Mouse (Mus musculus) intestine, postnatal 0 days (tissue): ENCODE results near the gene Tpst2. TPM values are rescaled to one million over a fixed set of nuclear protein-coding genes. Genes with fewer than 3 reads are reported as not detected.
A peak's percentile ranks its signal among the peaks of the same experiment; 100 is the strongest.

Source experiments
- ATAC-seq: fragments of 200-750 bp; cut with Nextera tagmentation; 2 replicates; pipeline ENCODE4 v1.8.0; 2017; ENCODE audit warnings: mild to moderate bottlenecking, moderate TSS enrichment, moderate library complexity
- H3K27ac ChIP-seq: fragments of 300-500 bp; sonication (generic); 2 replicates; pipeline ENCODE4 v1.5.1; 2014; ENCODE audit warnings: mild to moderate bottlenecking, low read depth, low read length, moderate library complexity
- H3K27me3 ChIP-seq: fragments of 300-500 bp; sonication (generic); replicated peaks from 2 replicates; pipeline ENCODE4 v1.6.1; 2014; ENCODE audit warnings: low read length, mixed read lengths; ENCODE audit not compliant: control insufficient read depth, insufficient read depth
- H3K36me3 ChIP-seq: fragments of 300-500 bp; sonication (generic); 2 replicates; pipeline ENCODE4 v1.6.1; 2014; ENCODE audit warnings: mild to moderate bottlenecking, moderate library complexity; ENCODE audit not compliant: control insufficient read depth, insufficient read depth
- H3K4me1 ChIP-seq: fragments of 300-500 bp; sonication (generic); replicated peaks from 2 replicates; pipeline ENCODE4 v1.6.1; 2014; ENCODE audit warnings: antibody characterized with exemption, low read length, mixed read lengths; ENCODE audit not compliant: control insufficient read depth, insufficient read depth
- H3K4me2 ChIP-seq: fragments of 300-500 bp; sonication (generic); replicated peaks from 2 replicates; pipeline ENCODE4 v1.6.1; 2014; ENCODE audit warnings: low read depth, mild to moderate bottlenecking, moderate library complexity
- H3K4me3 ChIP-seq: fragments of 300-500 bp; sonication (generic); 2 replicates; pipeline ENCODE4 v1.5.1; 2014; ENCODE audit warnings: low read depth, low read length
- H3K9ac ChIP-seq: fragments of 300-500 bp; sonication (generic); 2 replicates; pipeline ENCODE4 v1.6.1; 2014; ENCODE audit warnings: mild to moderate bottlenecking, low read depth, low read length
- H3K9me3 ChIP-seq: fragments of 300-500 bp; sonication (generic); 2 replicates; pipeline ENCODE4 v1.6.1; 2016; ENCODE audit warnings: mixed run types; ENCODE audit not compliant: control insufficient read depth
- CTCF ChIP-seq: sonication (generic); IDR thresholded peaks from 2 replicates; pipeline ENCODE4 v1.5.1; 2016; ENCODE audit warnings: low read depth, mild to moderate bottlenecking, control low read depth, antibody characterized with exemption, moderate library complexity
- WGBS: fragments of 180-500 bp; shearing (Covaris S2); extraction: QIAGEN DNeasy Blood & Tissue Kit; methylation state at CpG from one replicate; pipeline ENCODE4 v1.1.7; 2014; 5-methylcytosine and 5-hydroxymethylcytosine counted together
- polyA plus RNA-seq: library from polyadenylated mRNA; unstranded; fragments of >200 nt; fragmentation: Nextera tagmentation; extraction: Ambion mirVana; gene quantifications from 2 replicates; pipeline ENCODE4 v1.2.1, GENCODE M21; 2015

Tpst2 gene
- polyA plus RNA-seq, 1 experiment from 2014 or later = 45.3 TPM

DNA sequence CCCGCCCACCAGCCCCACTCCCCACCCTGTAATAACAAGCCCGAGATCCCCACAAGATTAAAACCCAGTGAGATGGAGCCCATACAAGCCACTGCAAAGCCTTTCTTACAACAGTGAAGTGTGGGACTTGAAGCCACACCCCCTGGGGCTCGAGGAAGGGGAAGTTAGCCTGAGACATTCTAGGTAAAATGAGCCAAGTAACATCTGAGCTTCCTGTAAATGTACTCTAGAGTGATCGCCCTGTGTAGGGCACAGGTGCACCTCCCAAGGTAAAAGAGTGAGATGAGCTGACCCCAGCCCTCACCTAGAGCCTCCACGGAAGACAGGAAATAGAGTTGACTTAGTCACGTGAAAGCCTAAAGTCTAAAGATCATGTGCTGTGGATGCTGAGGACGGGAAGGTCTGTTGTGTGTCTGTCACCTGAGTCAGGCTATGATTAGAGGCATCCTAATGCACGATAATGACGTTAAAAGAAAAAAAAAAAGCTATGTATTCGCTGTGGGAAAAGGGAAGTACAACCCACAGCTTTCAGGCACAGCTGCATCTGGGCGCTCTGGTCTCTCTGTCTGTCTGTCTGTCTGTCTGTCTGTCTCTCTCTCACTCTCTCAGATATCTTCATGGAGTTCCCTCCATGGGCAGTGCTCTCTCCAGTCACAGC, 10.6 kb downstream of the Tpst2 start:
- H3K27ac ChIP-seq = peak overlapping the region; percentile 80
- H3K4me2 ChIP-seq = peak overlapping the region; percentile 30; the same call in 1 of the 2 replicates
- peak; percentile 74 for ATAC-seq
- H3K27me3 ChIP-seq = no peaks in the 10 kb centered on the region
- H3K4me1 ChIP-seq = peaks cover 3% of the 10 kb centered on the region; the same call in 1 of the 2 replicates
- peak overlapping the region; percentile 26; the same call in 1 of the 2 replicates for H3K9ac ChIP-seq
- 35% methylated on average over 11 of the region's 11 CpGs for WGBS
- H3K9me3 ChIP-seq = no peaks in the 10 kb centered on the region
- TF ChIP-seq CTCF = no peak
- no peaks in the 10 kb centered on the region for H3K36me3 ChIP-seq
- H3K4me3 ChIP-seq = no peak overlapping the region

DNA sequence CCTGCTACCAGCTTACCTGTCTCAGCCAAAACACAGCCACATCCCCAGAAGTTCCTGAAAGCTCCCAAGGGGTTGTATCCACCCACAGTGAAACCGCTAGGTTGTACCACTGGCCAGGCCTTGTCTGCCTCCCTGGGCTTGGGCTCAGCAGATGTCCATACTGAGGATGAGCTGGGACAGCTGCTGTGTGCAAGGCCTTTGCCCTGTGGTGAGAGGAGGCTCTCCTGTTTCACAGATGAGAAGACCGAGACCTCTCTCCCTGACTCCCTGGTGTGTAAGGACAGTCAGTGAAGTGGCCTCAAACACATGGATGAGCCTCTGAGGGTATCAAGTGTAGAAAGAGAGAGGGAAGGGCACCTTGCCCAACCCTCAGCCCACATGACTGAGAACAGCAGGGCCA, 11.2 kb downstream of the Tpst2 start:
- H3K36me3 ChIP-seq = no peaks in the 10 kb centered on the region
- ATAC-seq = no peak
- TF ChIP-seq CTCF = no peak
- H3K27ac ChIP-seq = peak overlapping the region; percentile 80
- H3K27me3 ChIP-seq = no peaks in the 10 kb centered on the region
- peak overlapping the region; percentile 4; the same call in 1 of the 2 replicates for H3K4me2 ChIP-seq
- peaks cover 3% of the 10 kb centered on the region; the same call in 1 of the 2 replicates for H3K4me1 ChIP-seq
- no peaks in the 10 kb centered on the region for H3K9me3 ChIP-seq
- H3K9ac ChIP-seq = no peak overlapping the region
- WGBS = 81% methylated on average over 2 of the region's 2 CpGs
- no peak overlapping the region for H3K4me3 ChIP-seq

DNA sequence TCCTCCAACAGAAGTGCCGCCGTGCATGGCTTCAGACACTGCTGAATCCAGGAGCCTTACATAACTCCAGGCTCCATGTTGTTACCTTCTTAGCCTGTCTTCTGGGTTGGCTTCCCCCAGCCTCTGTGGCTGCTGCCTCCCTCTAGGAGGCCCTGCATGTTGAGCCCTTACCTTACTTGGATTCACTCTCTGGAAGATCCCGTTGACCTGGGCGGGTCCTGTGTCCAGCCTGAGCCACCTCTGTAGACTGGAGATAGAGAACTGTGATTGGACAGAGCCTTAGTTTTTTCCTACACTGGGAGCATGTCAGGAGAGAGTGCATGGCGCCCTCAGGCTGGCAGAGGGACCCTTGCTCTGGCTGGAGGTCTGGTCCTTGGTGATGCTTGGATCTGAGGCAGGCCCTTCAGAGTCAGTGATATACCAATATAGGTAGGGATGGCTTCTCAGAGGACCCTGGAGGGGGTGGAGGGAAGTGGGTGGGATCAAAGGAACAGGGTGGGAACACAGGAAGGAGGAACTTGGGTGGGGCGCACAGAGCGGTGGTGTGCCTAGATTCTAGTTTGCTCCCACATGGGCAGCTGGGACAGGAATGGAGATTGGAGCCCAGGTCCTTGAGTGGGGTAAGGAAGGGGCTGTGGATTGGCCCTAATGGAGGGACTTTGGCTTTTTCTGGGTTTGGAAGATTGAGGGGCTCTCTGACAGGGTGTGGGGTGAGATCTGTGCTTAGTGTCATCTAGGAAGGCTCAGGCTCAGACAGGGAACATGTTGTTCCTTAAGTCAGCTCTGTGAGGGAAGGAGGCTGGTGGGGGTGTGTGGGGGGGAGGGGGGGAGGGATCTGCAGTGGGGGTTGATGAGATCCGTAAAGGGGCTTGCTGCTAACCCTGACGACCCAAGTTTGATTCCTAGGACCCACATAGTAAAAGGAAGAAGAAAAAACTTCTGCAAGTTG, 12.0 kb downstream of the Tpst2 start:
- no peak for TF ChIP-seq CTCF
- H3K27ac ChIP-seq = peak overlapping the region; percentile 80
- 0 out of 2 replicates have a peak overlapping the region, but pooled peaks have one; percentile 9 for H3K4me2 ChIP-seq
- no peak overlapping the region for H3K9ac ChIP-seq
- H3K9me3 ChIP-seq = no peaks in the 10 kb centered on the region
- peaks cover 3% of the 10 kb centered on the region; the same call in 1 of the 2 replicates for H3K4me1 ChIP-seq
- H3K36me3 ChIP-seq = no peaks in the 10 kb centered on the region
- H3K27me3 ChIP-seq = no peaks in the 10 kb centered on the region
- no peak for ATAC-seq
- no peak overlapping the region for H3K4me3 ChIP-seq
- WGBS = 66% methylated on average over 9 of the region's 9 CpGs

DNA sequence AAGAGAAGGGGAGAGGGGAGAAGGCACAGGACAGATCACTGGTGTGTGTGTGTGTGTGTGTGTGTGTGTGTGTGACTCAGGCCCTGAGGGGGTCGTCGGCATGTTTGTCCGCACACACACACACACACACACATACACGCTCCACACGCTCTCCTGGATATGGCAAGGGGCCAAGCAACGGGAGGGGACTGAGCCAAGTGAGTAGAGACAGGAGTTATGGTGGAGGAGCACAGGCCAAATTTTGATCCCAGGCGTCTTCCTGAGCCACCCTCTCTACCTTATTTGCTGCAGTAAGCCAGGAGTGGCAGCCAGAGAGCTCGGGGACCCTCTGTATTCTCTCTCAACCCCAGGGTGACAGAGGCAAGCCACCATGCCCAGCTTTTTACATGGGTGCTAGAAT, 12.7 kb downstream of the Tpst2 start:
- H3K27ac ChIP-seq = no peak overlapping the region
- H3K4me1 ChIP-seq = peaks cover 3% of the 10 kb centered on the region
- ATAC-seq = no peak
- no peak overlapping the region for H3K4me2 ChIP-seq
- no peaks in the 10 kb centered on the region for H3K36me3 ChIP-seq
- no peaks in the 10 kb centered on the region for H3K27me3 ChIP-seq
- no peaks in the 10 kb centered on the region for H3K9me3 ChIP-seq
- no peak for TF ChIP-seq CTCF
- H3K4me3 ChIP-seq = no peak overlapping the region
- H3K9ac ChIP-seq = no peak overlapping the region
- 50% methylated on average over 8 of the region's 8 CpGs for WGBS

DNA sequence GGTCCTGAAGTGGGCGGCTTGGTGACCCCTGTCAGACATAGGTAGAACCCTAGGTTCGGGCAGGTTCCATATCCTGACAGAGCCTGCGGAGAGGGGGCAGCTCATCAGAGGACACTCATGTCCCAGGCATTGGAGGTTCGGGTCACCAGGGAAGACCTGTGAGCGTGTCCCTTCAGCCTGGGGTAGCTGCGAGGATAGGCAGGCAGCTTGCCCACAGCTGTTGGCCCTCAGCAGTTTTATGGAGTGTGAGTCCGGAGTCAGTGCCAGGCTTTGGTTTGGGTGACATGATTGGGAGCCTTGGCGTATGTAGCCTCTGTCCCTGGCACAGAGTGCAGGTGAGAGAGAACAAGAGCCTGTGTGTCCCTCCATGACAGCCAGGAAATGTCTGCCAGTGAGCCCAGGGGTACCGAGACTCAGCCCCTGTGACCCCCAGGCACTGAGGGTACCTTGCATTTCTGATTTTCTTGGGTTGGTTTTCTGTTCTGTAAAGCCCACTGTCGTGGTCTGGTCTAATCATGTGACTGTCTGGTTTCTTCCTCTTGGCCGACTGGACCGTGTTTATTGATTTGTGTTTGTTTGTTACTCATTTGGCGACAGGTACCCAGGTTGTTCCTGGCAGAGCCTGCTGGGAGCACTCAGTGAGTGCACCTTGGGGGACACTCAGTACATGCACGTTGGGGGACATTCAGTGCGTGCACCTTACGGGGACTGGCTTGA, 13.5 kb downstream of the Tpst2 start:
- no peak for ATAC-seq
- 80% methylated on average over 16 of the region's 16 CpGs for WGBS

DNA sequence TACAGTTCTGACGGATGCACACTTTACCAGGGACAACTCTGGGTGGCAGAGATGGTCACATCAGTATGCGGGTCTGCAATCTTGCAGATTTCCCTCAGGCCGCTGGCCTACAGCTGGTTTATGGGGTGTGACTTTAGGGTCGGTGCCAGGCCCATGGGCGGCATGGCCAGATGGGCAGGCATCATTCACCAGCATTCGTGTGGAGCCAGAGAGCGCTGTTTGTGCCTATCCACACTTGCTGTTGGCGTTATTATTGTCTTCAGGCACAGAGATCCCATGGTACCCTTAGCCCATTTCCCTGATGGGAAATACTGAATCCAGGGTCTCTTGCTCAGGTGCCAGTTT, 14.0 kb downstream of the Tpst2 start:
- Histone ChIP-seq H3K36me3 (no peaks in the 10 kb centered on the region), H3K27ac (no peak overlapping the region), H3K4me2 (no peak overlapping the region), H3K27me3 (no peaks in the 10 kb centered on the region), H3K9ac (no peak overlapping the region), H3K4me1 (peaks cover 3% of the 10 kb centered on the region), H3K4me3 (no peak overlapping the region), H3K9me3 (no peaks in the 10 kb centered on the region)
- WGBS = 88% methylated on average over 8 of the region's 8 CpGs
- no peak for TF ChIP-seq CTCF
- no peak for ATAC-seq

More for the DNA sequence above, 13.5 kb downstream of the Tpst2 start:
- no peaks in the 10 kb centered on the region for H3K9me3 ChIP-seq
- H3K36me3 ChIP-seq = no peaks in the 10 kb centered on the region
- no peaks in the 10 kb centered on the region for H3K27me3 ChIP-seq
- 0 out of 2 replicates have a peak overlapping the region, but pooled peaks have one; percentile 13 for H3K4me2 ChIP-seq
- no peak overlapping the region for H3K9ac ChIP-seq
- TF ChIP-seq CTCF = no peak
- peaks cover 3% of the 10 kb centered on the region for H3K4me1 ChIP-seq
- no peak overlapping the region for H3K4me3 ChIP-seq
- no peak overlapping the region for H3K27ac ChIP-seq
